Mouse (Mus musculus): Measurements from ENCODE around the gene Myl3. TPM values are rescaled to one million over a fixed set of nuclear protein-coding genes. Genes with fewer than 3 reads are reported as not detected.

The Myl3 gene
- total RNA-seq, 2 experiments from 2014 or later = 0.39 TPM; not detected in 1

DNA sequence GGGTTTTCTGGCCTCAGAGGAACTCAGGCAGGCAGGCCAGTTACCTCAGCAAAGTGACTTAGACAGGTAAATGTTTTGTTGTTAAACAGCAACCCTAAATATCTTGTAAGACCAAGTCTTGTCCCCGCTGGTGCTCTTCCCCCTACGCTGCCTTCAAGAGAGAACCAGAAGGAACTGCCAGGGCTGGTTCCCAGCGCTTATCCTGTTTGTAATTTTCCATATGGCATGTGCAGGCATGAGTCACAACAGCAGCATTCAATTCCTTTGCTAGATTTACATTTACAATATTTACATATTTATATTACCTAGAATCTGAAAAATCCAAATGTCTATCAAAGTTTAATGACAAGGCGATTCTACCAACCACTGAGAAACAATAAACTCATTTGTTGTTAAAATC lies 68.4 kb downstream of the Myl3 start:
- no peak for DNase-seq (ENCODE audit: extremely low spot score in 1 of 2, low spot score in 1 of 2)

GRCm38 (mm10) chr9:110813789-110814188 lies 72.1 kb downstream of the Myl3 start, which contains the start of gene Prss44:
Gene Prss44, plus strand, starts transcription at chr9:110813994.
- no peak for DNase-seq (ENCODE audit: extremely low spot score in 1 of 2, low spot score in 1 of 2)

Other genes starting within 250 kb of the Myl3 start
- gene Setd2, start 209.3 kb upstream of the Myl3 start, total RNA-seq (2021) = 10 to 100 TPM; 51.8 to 69.5 TPM
- gene Nradd, start 117.4 kb upstream of the Myl3 start, total RNA-seq (2021) = 1 to 10 TPM; 1.6 to 1.9 TPM
- gene Nbeal2, start 87.7 kb upstream of the Myl3 start, total RNA-seq (2021) = 10 to 100 TPM in 1 of 2 experiments, 1 to 10 TPM in 1; 8.4 to 12.9 TPM
- gene Ccdc12, start 85.4 kb upstream of the Myl3 start, total RNA-seq (2021) = 10 to 100 TPM; 51.2 to 57.6 TPM
- 1 to 10 TPM; 5.5 to 6.4 TPM for gene Pth1r, start 5.3 kb downstream of the Myl3 start, total RNA-seq (2021)
- gene Prss42, start 56.3 kb downstream of the Myl3 start, total RNA-seq (2021) = not detected
- gene Prss44, start 72.1 kb downstream of the Myl3 start, total RNA-seq (2021) = not detected
- gene Prss43, start 84.8 kb downstream of the Myl3 start, total RNA-seq (2021) = under 1 TPM; 0.30 to 0.52 TPM
- under 1 TPM; 0.44 to 0.61 TPM for gene Prss45, start 92.7 kb downstream of the Myl3 start, total RNA-seq (2021)
- under 1 TPM in 1 of 2 experiments, not detected in 1; 0.22 TPM for gene Prss46, start 102.6 kb downstream of the Myl3 start, total RNA-seq (2021)
- under 1 TPM; 0.54 to 0.80 TPM for gene Prss50, start 116.1 kb downstream of the Myl3 start, total RNA-seq (2021)
- 10 to 100 TPM in 1 of 2 experiments, 1 to 10 TPM in 1; 8.6 to 17.6 TPM for gene Als2cl, start 138.0 kb downstream of the Myl3 start, total RNA-seq (2021)
- gene Tmie, start 138.3 kb downstream of the Myl3 start, total RNA-seq (2021) = 1 to 10 TPM; 1.5 to 1.7 TPM
- gene Fam240a, start 175.0 kb downstream of the Myl3 start, total RNA-seq (2021) = not detected
- gene Tdgf1, start 204.3 kb downstream of the Myl3 start, total RNA-seq (2021) = under 1 TPM; 0.23 to 0.66 TPM
- 1 to 10 TPM; 1.8 to 2.3 TPM for gene Lrrc2, start 209.7 kb downstream of the Myl3 start, total RNA-seq (2021)
- gene Rtp3, start 248.7 kb downstream of the Myl3 start, total RNA-seq (2021) = under 1 TPM; 0.10 to 0.26 TPM